Mouse (Mus musculus): ENCODE results near the gene Itpr2. TPM values are rescaled to one million over a fixed set of nuclear protein-coding genes. Genes with fewer than 3 reads are reported as not detected.

Gene Itpr2
- total RNA-seq, 2 experiments from 2014 or later: 39.6 to 41.7 TPM

DNA sequence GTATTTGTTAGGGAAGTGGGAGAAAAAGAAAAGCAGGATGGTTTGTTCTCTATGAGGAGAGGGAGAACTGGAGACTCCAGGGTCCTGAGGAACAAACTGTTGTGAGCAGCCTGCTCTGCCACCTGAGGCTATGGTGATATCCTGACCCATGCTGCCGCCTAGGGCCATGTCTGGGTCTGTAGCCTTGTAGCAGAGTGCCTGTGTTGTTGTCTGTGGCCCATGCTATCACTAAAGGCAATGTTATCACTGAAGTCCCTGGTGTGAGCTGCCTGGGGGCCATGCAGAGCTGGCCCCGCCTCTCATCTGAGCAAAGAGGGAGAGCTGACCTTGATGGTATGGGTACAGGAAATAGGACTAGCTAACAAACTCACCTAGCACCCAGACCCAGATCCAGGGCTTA lies 7.9 kb upstream of the Itpr2 start:
- no peak for DNase-seq (ENCODE audit: low spot score in 2 of 2)

DNA sequence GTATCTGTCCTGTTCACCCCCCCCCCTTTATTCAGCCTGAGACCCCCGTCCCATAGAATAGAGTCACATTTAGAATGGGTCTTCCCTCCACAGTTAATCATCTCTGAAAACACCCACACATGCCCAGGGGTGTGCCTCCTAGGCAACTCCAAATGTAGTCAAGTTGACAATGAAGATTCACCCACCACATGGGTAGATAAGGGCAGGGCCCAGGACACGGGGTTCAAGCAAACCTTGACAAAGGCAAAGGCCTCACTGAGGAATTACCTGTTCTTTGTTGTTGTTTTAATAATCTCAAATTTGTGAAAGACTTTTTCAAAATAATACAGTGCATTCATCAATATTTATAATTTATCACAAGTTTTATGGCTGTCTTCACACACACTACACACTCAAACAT lies 2.4 kb upstream of the Itpr2 start:
- DNase-seq (ENCODE audit: low spot score in 2 of 2): no peak

DNA sequence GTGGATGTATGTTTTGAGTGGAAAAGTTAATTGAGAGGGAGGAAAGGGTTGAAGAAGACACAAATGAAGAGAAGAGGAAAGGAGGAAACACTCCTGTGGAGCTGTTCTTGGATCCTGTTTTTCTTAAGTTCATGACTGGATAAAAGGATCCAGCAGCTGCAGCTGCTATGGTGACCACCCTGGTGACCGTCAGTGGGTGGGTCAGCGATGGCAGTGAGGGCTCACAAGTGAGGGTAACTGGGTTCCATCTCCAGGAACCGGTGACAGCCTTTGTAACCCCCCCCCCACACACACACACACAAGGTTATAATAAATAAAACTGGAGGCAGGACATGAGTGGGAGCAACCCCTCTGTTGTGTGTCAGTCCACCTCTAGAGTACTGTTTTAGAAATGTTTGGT lies 833 bp upstream of the Itpr2 start:
- no peak for DNase-seq (ENCODE audit: low spot score in 2 of 2)

DNA sequence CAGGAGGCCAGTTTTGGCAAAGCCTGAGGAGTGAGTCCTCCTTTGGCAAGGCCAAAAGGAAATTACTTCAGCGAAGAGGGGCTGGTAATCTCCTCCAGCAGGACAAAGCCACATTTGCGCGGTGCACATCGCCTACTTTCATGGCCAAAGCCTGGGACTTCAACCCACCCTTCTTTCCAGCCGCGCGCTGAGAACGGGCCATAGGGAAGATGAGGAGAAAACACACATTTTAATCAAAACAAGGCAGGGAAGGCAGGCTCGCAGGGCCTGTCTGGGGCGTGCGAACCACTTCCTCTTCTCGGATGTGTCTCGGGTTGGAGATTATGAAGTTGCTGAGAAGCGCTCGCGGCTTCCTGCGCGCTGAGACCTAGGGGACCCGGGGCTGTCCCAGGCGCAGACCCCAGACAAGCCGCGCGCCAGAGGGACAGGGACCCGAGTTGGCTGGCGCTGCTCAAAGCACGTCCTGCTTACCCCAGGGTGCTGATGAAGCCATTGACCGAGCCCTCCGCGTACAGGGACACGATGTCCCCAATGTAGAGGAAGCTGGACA lies 632 bp downstream of the Itpr2 start:
- DNase-seq (ENCODE audit: low spot score in 2 of 2): peak in 1 of 2 experiments; percentile 56

DNA sequence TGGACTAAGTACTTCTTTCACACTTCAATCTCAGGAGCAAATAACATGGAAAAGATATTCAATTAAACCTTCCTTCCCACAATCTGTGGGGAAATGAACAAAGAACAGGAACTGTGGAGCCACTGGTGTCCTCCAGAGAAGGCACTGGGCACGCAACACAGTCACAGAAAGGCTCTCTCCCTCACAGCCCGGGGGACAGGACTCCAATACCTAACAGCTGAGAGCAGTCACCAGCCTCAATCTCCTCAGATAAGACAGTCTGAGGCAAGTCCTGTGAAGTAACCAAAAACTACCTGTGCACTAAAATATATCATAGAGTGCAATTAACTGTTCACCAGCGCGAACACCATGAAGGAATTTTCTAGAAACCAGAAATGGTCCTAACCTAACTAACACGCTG lies 1.3 kb downstream of the Itpr2 start:
- no peak for DNase-seq (ENCODE audit: low spot score in 2 of 2)

DNA sequence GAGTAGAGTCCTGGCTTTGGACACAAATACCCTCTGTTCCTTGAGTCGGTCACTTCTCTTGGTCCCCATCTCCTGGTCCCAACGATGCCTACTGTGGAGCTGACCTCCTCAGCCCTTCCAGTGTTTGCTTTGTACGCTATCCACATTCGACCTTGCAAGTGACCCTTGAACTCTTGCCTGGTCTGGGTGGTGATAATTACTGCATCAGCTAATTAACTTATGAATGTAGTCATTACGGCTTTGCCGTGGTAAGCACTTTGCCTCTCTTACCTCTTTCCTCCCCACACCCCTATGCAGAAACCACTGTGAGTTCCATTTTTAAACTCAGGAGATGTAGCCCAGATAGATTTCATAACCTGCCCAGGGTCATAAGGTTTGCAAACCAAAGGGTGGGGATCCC lies 1.8 kb downstream of the Itpr2 start:
- DNase-seq (ENCODE audit: low spot score in 2 of 2): no peak

DNA sequence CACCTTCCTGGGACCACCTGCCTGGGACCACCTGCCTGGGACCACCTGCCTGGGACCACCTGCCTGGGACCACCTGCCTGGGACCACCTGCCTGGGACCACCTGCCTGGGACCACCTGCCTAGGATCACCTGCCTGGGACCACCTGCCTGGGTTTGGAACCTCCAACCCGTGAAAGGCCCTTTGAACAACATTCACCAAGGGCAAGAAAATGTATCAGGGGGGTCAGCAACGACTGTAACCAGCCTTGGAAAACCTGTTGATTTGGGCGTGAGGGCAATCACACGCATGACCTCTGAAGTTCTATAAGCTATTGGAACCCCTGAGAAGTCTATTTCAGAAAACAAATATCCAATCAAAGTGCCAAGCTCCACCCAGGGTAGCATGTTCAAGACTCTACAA lies 2.5 kb downstream of the Itpr2 start:
- DNase-seq (ENCODE audit: low spot score in 2 of 2): no peak

DNA sequence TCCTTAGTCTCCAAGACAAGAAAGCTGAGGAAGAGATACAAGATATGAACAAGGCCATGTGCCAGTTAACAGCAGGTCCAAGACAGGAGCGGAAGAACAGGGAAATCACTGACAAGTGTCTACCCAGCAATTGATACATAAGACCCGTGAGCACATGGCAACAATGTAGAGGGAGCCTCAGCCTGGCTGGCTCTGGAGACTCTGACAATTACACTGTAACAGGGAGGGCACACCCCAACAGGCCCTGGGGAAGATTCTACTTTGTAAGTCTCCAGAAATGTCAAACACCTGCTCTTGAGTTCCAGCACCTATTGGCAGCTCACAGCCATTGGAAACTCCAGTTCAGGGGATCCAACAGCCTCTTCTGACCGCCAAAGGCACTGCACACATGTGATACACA lies 3.6 kb downstream of the Itpr2 start:
- DNase-seq (ENCODE audit: low spot score in 2 of 2): no peak

DNA sequence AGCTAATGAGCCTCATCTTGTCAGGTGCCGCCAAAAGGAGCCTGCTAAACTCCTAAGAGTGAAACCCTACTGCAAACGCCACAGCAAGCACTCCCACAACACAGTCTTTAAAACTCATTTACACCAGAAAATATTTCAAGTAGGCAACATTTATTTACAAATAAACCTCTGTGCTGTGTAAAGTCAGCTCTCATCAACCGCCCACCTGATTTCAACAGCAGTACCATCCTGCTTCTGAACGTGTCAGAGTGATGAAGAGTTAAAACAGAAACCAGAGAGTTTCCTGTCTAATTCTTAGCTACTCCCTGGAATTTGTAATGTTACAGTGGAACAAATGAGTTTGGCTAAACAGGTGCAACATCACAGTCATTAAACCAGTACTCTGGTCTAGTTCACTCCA lies 4.2 kb downstream of the Itpr2 start:
- DNase-seq (ENCODE audit: low spot score in 2 of 2): no peak

DNA sequence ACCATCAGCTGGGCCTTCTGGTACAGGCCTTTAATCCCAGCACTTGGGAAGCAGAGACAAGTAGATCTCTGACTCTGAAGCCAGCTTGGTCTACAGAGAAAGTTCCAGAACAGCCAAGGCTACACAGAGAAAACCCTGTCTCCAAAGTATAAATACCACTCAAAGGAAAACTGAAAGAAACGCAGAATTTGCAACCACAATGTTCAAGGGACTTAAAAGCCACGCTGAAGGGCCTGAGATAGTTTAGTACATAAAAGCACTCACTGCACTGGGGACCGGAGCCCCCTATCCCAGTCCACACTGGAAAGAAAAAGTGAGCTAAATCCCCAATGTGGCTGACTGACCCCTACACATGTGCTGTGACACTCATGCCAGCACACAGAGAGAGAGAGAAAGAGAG lies 4.6 kb downstream of the Itpr2 start:
- DNase-seq (ENCODE audit: low spot score in 2 of 2): no peak

DNA sequence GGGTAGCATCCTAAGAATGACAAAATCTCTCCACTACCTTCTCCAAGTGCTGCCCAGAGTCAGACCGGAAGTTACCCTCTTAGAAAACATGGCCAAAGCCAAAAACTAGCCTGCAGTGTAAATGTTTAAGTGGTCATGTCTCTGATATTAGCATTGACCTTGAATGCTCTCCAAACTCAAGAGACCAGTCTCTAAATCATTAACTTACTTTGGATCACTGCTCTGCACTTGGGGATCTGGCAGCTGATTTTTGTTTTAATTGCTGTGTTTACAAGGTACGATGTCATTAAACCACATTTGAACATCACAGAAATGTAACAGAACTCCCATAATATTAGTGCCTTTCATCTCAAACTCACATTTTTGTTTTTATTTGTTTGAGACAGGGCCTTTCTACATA lies 10.3 kb downstream of the Itpr2 start:
- DNase-seq (ENCODE audit: low spot score in 2 of 2): no peak

DNA sequence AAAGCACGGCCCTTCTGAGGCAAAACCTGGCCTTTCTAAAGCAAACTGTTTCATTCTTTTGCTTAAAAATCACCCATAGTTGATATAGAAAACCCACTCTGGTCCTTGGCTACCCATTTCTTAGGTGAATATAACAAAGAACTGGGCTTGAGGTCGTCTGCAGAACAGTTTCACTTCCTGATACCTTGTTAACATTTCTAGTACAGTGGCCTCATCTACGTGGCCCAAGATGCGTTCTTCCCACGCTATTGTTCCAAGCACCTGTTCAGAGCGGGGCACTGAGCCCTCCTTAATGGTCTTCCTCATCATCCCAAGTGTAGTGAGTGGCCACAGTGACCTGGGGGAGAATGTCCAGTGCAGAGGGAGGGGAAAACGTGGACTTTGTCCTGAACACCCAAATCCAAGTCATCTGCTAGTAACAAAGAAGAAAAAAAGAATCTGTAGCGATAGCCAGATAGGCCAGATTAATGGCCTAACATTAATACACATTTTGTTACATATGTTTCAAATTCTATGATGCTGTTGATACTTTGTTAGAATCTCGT lies 11.5 kb downstream of the Itpr2 start:
- no peak for DNase-seq (ENCODE audit: low spot score in 2 of 2)

DNA sequence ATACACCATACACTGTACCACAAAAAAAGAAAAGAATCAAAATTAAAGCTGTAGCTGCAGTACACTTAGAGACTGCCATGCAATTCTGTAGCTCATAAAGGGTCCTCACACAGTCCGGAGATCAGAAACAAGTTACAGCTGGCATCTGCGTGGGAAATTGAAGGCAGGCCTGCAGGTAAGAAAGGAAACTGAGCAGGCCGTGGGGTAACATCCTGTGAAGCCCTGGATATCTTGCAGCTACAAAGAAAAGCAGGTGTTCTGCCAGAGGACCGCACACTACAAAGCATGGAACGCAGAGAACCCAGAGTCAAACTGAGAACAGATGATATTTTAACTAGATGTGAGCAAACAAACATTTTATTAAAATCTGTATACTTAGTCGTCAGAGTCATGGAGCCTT lies 12.2 kb downstream of the Itpr2 start:
- no peak for DNase-seq (ENCODE audit: low spot score in 2 of 2)

DNA sequence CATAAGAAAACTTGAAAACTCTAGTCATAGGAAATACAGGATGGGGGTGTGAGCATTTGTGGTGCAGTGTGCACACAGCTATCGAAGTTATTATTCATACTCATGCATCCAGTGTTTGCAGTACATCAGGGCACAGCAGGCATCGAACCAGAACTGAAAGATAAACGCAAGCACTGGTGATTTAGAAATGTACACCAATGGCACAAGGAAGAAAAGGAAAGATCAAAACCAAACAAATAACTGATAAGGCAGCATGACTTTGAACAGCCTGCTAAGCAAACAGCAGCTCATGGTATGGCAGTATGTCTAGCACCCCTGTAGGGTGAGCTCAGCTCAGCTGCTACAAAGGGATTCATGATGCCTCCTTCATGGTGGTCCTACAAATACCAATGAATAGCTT lies 13.3 kb downstream of the Itpr2 start:
- DNase-seq (ENCODE audit: low spot score in 2 of 2): no peak

DNA sequence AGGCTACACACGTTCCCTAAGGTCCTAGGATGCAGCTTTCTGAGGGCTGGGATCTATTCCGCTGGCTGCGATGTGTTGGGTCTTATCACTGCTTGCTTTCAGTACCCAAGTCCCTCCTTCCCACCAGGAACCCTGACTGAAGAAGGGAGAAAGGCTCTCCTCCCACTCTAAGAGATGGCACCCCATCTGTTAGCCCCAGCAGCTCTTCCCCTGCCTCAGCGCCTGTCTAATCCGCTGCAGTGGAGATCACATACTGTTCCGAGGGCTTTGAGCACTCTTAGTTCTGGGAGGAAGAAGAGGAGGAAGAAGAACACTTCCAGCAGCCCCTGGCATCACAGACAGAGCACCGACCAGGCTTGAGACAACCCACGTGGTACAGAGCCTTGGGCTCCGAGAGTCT lies 14.9 kb downstream of the Itpr2 start:
- no peak for DNase-seq (ENCODE audit: low spot score in 2 of 2)

DNA sequence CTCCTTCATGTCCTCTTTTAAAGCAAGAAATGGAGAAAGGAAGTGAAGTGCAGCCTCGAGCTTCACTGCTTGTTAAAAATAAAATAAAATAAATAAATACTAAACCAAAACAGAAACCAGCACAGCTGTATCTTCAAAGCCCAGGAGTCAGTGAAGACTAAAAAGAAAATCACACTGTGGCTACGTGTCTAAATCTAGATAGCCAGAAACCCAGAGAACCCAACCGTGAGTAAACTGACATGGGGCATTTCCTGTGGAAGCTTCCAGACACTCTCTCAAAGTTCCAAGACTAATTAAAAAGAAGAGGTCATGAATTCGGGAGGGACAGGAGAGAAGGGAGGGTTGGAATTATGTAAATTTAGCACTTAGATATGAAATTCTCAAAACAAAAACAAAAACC lies 15.9 kb downstream of the Itpr2 start:
- DNase-seq (ENCODE audit: low spot score in 2 of 2): no peak

DNA sequence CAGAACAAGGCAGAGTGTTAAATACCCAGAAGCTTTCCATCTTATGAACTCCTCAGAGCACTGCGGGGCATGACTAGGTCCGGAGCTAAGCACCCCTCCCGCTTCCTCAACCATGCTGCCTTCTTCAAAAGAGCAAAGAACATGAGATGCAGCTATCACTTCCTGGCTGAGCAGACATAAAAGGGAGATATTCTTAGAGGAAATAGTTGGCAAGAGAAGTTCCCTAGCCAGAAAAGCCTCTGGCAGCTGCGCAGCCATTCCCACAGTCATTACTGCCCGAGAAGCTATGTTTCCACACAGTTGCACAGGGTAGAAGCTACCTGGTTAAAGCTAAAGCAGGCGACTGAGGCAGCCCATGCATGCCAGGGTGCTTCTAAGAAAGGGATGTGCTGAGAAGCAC lies 20.6 kb downstream of the Itpr2 start:
- DNase-seq (ENCODE audit: low spot score in 2 of 2): no peak

DNA sequence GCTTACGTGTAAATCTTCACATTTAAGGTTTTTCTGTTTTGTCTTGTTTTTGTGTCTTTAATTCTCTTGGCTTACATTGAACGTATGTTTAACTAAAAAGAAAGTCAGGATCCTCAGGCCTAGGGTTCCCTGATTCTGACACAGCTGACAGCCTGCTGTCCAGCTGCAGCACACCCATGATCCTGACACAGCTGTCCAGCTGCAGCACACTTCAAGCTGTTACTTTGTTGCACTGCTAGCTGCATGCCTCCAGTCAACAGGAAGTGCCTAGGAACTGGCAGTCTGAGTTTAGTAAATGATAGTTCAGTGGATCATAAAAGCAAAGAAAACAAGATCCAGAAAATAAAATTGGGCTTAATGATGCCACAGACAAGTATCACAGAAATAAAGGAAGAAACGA lies 21.1 kb downstream of the Itpr2 start:
- no peak for DNase-seq (ENCODE audit: low spot score in 2 of 2)

DNA sequence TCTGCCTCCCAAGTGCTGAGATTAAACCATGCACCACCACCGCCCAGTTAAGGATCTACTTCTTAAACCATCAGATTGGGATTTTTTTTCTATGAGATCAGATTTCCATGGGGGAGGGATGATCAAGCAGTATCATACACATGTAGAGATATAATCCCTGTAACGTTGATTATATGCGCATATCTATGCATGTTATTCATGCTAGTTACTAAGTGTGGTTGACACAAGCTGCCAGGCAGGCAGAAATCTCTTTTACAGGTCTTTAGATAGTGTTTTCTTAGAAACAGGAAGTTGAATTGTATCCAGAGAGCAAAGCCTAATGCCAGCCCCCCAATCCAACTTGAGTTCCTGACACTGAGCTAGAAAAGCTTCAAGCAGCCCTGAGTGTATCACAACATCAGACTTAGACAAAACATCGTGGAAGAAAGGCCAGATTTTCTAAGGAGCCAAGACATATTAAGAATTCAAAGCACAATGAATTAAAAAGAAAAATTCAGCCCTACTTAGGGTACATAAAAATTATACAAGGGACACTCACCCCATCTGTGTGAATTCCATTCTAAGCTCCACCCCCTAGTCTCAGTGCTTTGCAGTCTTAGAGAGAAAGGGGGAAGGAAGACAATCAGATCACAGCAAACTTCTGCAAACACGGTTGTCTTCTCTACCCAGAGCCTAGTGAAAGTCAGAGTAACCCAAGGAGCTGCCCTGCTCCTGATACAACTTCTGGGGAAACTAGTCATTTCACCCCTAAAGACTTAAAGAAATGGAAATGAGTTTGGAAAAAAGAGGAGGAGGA lies 22.9 kb downstream of the Itpr2 start:
- no peak for DNase-seq (ENCODE audit: low spot score in 2 of 2)

DNA sequence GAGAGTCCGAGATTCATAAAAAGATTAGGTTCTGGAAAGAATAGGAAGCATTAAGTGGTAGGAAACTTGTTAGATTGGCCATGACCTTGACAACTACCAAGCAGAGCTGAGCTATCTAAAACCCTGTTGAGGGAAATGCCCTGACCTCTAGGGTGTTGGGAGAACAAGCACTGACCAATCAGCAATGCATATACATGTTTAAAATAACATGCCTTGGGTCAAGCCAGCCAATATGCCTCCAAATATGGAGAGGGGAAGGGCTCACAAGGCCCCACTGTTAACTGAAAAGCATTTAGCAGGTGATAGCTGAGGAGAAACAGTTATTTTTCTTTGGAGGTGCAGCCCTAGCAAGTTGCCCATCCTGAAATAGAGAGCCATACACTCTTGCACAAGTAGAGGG lies 25.2 kb downstream of the Itpr2 start:
- no peak for DNase-seq (ENCODE audit: low spot score in 2 of 2)

DNA sequence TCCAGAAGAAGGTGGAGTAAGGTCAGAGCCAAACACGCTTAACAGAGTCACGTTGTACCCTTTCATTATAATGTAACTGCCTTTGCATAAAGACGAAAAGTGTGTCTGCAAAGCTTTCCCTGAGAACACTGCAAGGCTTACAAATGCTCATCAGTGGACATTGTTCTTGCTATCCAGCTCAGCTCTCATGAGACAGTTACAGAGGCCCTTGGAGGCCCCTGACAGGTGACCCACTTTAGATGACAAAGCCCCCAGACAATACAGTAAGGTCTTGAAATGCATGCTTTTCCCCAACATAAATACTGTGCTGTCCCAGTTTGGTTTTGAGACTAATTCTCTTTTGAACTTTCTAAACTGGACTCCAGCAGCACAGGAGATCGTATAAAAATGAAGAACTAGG lies 27.9 kb downstream of the Itpr2 start:
- DNase-seq (ENCODE audit: low spot score in 2 of 2): no peak

DNA sequence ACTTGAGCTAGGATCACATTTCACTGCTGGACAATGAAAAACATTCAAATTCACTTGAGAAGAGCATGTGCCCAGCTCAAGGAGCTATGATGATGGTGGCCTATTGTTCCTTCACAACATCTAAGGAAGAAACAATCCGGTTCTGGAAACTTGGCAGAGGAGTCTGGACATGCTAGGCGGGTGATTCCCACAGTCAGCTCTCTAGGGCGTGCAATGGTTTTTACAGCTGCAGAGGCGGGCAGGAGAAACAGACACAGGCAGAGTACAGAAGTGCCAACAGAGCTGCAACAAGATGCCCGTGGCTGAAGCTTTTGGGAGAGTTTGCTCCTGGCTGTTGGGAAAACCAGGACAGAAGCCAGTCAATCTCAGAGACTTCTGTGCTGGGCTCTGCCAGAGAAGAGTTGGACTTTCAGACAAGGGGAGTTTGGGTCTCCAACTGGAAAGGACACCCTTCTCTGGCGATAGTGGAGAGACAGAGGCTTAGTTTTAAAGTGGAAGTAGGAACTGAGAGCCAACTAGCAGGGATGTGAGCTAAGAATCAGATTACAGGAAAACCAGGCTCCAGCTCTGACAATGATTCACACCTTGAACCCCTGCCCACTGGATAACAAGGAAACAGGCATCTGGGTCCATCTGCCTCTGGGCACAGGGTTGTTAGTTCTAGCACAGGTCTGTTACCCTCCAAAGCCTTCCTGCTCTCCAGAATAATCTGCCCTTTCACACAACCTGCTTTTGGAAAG lies 28.6 kb downstream of the Itpr2 start:
- DNase-seq (ENCODE audit: low spot score in 2 of 2): no peak
